Mouse (Mus musculus): ENCODE measurements around the gene Glyr1. TPM values are rescaled to one million over a fixed set of nuclear protein-coding genes. Genes with fewer than 3 reads are reported as not detected.
A peak's percentile ranks its signal among the peaks of the same experiment; 100 is the strongest.

The Glyr1 gene
- polyA plus RNA-seq, 1 experiment from 2014 or later: 117 TPM

- DNase-seq (no peak), ATAC-seq (ENCODE audit: insufficient read depth) (no peak)
- H3K36me3 ChIP-seq (ENCODE audit: insufficient read depth): peaks cover 95% of the 10 kb centered on the region
- no peak overlapping the region for H3K9ac ChIP-seq
- H3K4me1 ChIP-seq (ENCODE audit: insufficient read depth): no peaks in the 10 kb centered on the region
- no peaks in the 10 kb centered on the region for H3K27me3 ChIP-seq (ENCODE audit: insufficient read depth, low read length)
- 95% methylated on average over 3 of the region's 3 CpGs for WGBS
- H3K4me2 ChIP-seq: no peak overlapping the region
- H3K4me3 ChIP-seq (ENCODE audit: low read depth, low read length): no peak overlapping the region
- no peak overlapping the region for H3K27ac ChIP-seq (ENCODE audit: low read depth)
- H3K9me3 ChIP-seq (ENCODE audit: low read depth, low read length): no peaks in the 10 kb centered on the region
- no peak for TF ChIP-seq CTCF (IDR thresholded peaks at IDR 0.05; ENCODE audit: low read depth)
Observed at GRCm38 (mm10) chr16:5035591-5035990, 14.1 kb downstream of the Glyr1 start.

GRCm38 (mm10) chr16:5029847-5030246 is 19.8 kb downstream of the Glyr1 start:
- H3K27me3 ChIP-seq (ENCODE audit: insufficient read depth, low read length): no peaks in the 10 kb centered on the region
- H3K27ac ChIP-seq (ENCODE audit: low read depth): no peak overlapping the region
- H3K4me3 ChIP-seq (ENCODE audit: low read depth, low read length): no peak overlapping the region
- TF ChIP-seq CTCF (IDR thresholded peaks at IDR 0.05; ENCODE audit: low read depth): no peak
- H3K4me1 ChIP-seq (ENCODE audit: insufficient read depth): no peaks in the 10 kb centered on the region
- H3K4me2 ChIP-seq: no peak overlapping the region
- no peaks in the 10 kb centered on the region for H3K9me3 ChIP-seq (ENCODE audit: low read depth, low read length)
- WGBS: 30% methylated on average over 2 of the region's 2 CpGs
- DNase-seq (no peak), ATAC-seq (ENCODE audit: insufficient read depth) (no peak)
- peaks cover 99% of the 10 kb centered on the region for H3K36me3 ChIP-seq (ENCODE audit: insufficient read depth)
- H3K9ac ChIP-seq: no peak overlapping the region

- H3K36me3 ChIP-seq (ENCODE audit: insufficient read depth): peaks cover 98% of the 10 kb centered on the region
- H3K27me3 ChIP-seq (ENCODE audit: insufficient read depth, low read length): no peaks in the 10 kb centered on the region
- H3K4me3 ChIP-seq (ENCODE audit: low read depth, low read length): no peak overlapping the region
- H3K9ac ChIP-seq: no peak overlapping the region
- no peak for DNase-seq
- no peak for ATAC-seq (ENCODE audit: insufficient read depth)
- no peak overlapping the region for H3K4me2 ChIP-seq
- no peak for TF ChIP-seq CTCF (IDR thresholded peaks at IDR 0.05; ENCODE audit: low read depth)
- no peaks in the 10 kb centered on the region for H3K4me1 ChIP-seq (ENCODE audit: insufficient read depth)
- H3K9me3 ChIP-seq (ENCODE audit: low read depth, low read length): no peaks in the 10 kb centered on the region
- WGBS: 88% methylated on average over 3 of the region's 3 CpGs
- H3K27ac ChIP-seq (ENCODE audit: low read depth): no peak overlapping the region
Observed at GRCm38 (mm10) chr16:5024021-5024420, 25.6 kb downstream of the Glyr1 start.

- ATAC-seq (ENCODE audit: insufficient read depth): no peak
- Histone ChIP-seq H3K27ac (ENCODE audit: low read depth) (no peak overlapping the region), H3K27me3 (ENCODE audit: insufficient read depth, low read length) (no peaks in the 10 kb centered on the region), H3K9me3 (ENCODE audit: low read depth, low read length) (no peaks in the 10 kb centered on the region), H3K9ac (no peak overlapping the region), H3K4me3 (ENCODE audit: low read depth, low read length) (no peak overlapping the region), H3K36me3 (ENCODE audit: insufficient read depth) (peaks cover 53% of the 10 kb centered on the region), H3K4me1 (ENCODE audit: insufficient read depth) (no peaks in the 10 kb centered on the region), H3K4me2 (no peak overlapping the region)
- WGBS: 81% methylated on average over 4 of the region's 4 CpGs
- no peak for TF ChIP-seq CTCF (IDR thresholded peaks at IDR 0.05; ENCODE audit: low read depth)
- DNase-seq: no peak
Observed at GRCm38 (mm10) chr16:5014578-5014977, 35.1 kb downstream of the Glyr1 start.

- H3K27ac ChIP-seq (ENCODE audit: low read depth): no peak within 1 kb of the TSS
Observed at GRCm38 (mm10) chr16:5013054-5013838, 36.4 kb downstream of the Glyr1 start, which contains the start of gene Rogdi. Gene Rogdi (minus strand): TSS chr16:5013553.

GRCm38 (mm10) chr16:5012036-5013005 is 37.3 kb downstream of the Glyr1 start:
- H3K9me3 ChIP-seq (ENCODE audit: low read depth, low read length): no peaks in the 10 kb centered on the region
- H3K9ac ChIP-seq: peak overlapping the region; percentile 65
- H3K27ac ChIP-seq (ENCODE audit: low read depth): no peak overlapping the region
- ATAC-seq (ENCODE audit: insufficient read depth): no peak
- no peaks in the 10 kb centered on the region for H3K4me1 ChIP-seq (ENCODE audit: insufficient read depth)
- H3K36me3 ChIP-seq (ENCODE audit: insufficient read depth): peaks cover 37% of the 10 kb centered on the region
- no peak for DNase-seq
- H3K4me2 ChIP-seq: peak overlapping the region; percentile 73
- 40% methylated on average over 13 of the region's 13 CpGs for WGBS
- peak overlapping the region; percentile 68 for H3K4me3 ChIP-seq (ENCODE audit: low read depth, low read length)
- H3K27me3 ChIP-seq (ENCODE audit: insufficient read depth, low read length): no peaks in the 10 kb centered on the region
- no peak for TF ChIP-seq CTCF (IDR thresholded peaks at IDR 0.05; ENCODE audit: low read depth)

More at GRCm38 (mm10) chr16:5013054-5013838, 36.4 kb downstream of the Glyr1 start, which contains the start of gene Rogdi:
- Histone ChIP-seq H3K9me3 (ENCODE audit: low read depth, low read length) (no peaks in the 10 kb centered on the region), H3K4me3 (ENCODE audit: low read depth, low read length) (peak within 1 kb of the TSS; percentile 68), H3K4me2 (peak within 1 kb of the TSS; percentile 73), H3K27me3 (ENCODE audit: insufficient read depth, low read length) (no peaks in the 10 kb centered on the region), H3K9ac (peak within 1 kb of the TSS; percentile 65), H3K4me1 (ENCODE audit: insufficient read depth) (no peaks in the 10 kb centered on the region), H3K36me3 (ENCODE audit: insufficient read depth) (peaks cover 46% of the 10 kb centered on the region)
- ATAC-seq (ENCODE audit: insufficient read depth) (peak; percentile 99), DNase-seq (peak; percentile 100)
- TF ChIP-seq CTCF (IDR thresholded peaks at IDR 0.05; ENCODE audit: low read depth): no peak
- WGBS: under 1% methylated on average over 63 of the region's 63 CpGs

- Histone ChIP-seq H3K27me3 (ENCODE audit: insufficient read depth, low read length) (no peaks in the 10 kb centered on the region), H3K9me3 (ENCODE audit: low read depth, low read length) (no peaks in the 10 kb centered on the region), H3K4me3 (ENCODE audit: low read depth, low read length) (no peak overlapping the region), H3K9ac (no peak overlapping the region), H3K4me2 (no peak overlapping the region), H3K27ac (ENCODE audit: low read depth) (no peak overlapping the region), H3K36me3 (ENCODE audit: insufficient read depth) (peaks cover 26% of the 10 kb centered on the region), H3K4me1 (ENCODE audit: insufficient read depth) (no peaks in the 10 kb centered on the region)
- WGBS: 83% methylated on average over 7 of the region's 7 CpGs
- ATAC-seq (ENCODE audit: insufficient read depth) (no peak), DNase-seq (no peak)
- no peak for TF ChIP-seq CTCF (IDR thresholded peaks at IDR 0.05; ENCODE audit: low read depth)
Observed at GRCm38 (mm10) chr16:5011285-5011684, 38.4 kb downstream of the Glyr1 start.

All from lung, embryonic 14.5 days (tissue).